Mouse (Mus musculus): ENCODE measurements around the gene Zdhhc4.
A peak's percentile ranks its signal among the peaks of the same experiment; 100 is the strongest.

Zdhhc4 gene

DNA sequence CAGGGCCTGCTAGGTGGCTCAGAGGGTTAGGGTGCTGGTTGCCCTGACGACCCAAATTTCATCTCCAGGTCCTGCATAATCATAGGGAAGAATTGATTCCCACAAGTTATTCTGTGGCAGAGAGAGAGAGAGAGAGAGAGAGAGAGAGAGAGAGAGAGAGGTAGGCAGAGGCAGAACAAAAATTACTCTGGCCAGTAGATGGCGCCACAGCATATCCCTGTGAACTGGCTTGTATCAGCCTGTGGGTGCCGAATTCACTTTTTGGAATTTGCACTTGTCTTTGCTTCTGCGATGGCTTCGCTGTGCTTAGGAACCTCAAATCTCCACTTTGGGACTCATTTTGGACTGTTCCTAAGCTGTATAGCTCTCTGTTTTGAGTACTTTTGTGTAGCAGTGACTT is 4.8 kb upstream of the Zdhhc4 start:
- DNase-seq (ENCODE audit: extremely low spot score, low spot score): peak; percentile 65

DNA sequence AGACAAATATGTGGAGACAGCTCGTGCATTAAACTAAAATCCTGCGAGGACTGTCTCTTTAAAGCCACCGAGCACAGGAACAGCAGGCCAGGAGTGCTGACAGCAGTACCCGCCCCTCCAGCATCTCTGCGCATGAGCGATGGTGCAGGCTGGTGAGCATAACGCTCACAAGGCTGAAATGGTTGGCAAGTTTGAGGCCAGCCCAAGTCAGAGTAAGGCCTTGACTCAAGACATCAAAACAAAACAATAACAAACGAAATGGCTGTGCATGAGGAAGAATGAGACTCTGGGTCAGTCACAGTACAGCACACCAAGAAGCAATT is 11.8 kb downstream of the Zdhhc4 start:
- no peak for DNase-seq (ENCODE audit: extremely low spot score, low spot score)

DNA sequence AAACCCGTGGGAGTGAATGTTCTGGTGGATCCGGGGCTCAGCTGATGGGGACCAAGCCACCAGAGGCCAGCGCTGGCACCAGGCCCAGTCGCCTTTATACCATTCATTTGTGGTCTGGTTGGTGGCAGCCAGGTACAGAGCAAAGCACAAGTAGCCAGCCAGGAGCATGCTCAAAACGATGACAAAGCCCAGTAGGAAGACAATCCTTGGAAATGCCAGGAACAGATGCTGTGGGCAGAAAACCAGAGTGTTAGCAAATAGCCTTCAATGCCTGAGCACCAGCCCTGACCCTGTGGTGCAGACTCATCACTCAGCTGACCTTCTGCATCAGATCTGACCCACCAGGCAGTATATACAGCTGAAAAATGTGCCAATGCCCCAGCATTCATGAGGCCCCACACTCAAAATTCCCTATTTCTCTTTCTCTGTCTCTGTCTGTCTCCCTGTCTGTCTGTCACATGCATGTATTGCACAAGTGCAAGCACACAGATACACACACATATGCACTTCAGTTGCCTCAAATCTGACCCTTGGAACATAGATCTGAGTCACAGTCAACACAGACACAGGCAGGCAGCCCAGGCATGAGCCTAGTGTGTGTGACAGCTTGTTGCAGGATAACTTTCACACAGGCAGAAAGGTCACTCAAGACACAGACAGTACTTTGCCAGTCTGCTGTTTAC is 12.3 kb downstream of the Zdhhc4 start:
- no peak for DNase-seq (ENCODE audit: extremely low spot score, low spot score)

DNA sequence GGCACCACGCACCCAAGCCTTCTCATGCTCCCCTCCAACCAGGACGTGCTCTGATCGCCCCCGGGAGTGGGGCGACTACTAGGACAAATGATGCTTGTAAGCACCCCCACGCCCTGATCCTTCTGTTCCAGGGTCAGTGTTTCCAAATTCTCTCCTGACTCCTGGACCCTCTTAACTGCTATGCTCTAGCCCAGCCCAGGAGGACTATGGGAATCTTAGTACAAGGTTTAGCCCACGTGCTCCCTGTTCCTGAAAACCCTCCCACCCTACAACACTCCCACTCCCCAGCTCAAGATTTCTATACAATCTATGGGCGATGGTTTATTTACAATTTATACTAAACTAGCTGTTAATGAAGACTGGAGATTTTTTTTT is 13.6 kb downstream of the Zdhhc4 start:
- no peak for DNase-seq (ENCODE audit: extremely low spot score, low spot score)

DNA sequence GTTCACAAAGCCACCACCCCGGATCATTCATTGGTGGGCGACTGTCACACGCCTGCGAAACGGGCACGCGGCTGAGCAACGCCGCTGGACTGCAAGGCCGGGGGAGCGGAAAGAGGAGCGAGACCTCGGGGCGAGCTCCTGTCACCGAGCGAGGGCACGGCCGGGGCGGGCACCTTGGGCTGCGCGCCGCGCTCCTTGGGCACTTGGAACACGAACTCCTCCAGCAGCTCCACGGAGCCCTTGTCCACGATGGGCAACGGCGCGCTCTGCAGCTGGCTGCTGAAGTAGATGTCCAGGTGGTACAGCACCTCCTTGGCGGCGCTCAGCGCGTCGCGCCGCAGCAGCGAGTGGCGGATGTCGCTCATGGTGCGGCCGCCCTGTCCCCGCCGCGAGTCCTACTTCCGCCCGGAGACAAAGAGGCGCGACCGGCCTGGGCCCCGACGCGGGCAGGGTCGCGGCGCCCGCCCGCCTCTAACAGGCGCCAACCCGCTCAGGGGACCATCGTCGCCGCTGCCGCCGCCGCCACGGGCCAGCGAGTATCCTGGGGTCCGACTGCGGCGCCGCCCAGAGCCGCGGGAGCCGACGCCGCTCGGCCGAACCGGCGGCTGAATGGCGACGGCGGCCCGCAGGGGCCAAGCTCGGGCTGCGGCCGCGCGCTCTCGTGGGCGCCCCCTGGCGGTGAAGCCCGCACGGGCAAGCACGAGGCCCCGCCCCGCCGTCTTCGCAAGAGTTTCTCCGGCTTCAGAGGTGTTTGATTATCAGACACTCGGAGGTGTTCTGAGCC is 14.1 kb downstream of the Zdhhc4 start, which contains the start of gene E130309D02Rik:
Gene E130309D02Rik (minus strand): TSS at position 631 of the 784 bp plus-strand sequence.
- peak; percentile 92 for DNase-seq (ENCODE audit: extremely low spot score, low spot score)

DNA sequence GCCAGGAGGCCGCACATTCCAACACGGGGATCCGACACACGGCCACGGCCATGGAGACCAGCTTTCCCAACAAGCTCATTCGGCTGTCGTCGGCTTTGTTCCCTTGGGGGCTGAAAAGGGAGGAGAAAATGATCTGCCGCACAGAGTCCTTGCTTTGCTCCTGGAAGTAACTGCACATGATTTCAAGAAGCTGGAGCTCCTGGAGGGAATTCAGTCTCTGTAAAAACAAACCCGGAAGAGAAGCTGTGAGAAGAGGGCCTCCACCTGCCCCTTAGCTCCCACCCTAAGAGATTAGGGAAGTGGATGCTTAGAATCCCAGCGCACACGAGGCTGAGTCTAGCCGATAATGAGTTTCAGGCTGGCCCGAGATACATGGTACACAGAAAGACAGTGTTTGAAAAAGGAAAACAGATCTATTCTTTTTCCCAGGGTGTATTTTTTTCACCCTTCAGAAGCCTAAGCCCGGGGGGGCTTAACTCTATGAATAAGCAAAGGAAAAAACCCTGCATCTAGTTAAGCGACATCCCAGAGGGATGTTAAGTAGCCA is 14.8 kb downstream of the Zdhhc4 start:
- peak; percentile 47 for DNase-seq (ENCODE audit: extremely low spot score, low spot score)

DNA sequence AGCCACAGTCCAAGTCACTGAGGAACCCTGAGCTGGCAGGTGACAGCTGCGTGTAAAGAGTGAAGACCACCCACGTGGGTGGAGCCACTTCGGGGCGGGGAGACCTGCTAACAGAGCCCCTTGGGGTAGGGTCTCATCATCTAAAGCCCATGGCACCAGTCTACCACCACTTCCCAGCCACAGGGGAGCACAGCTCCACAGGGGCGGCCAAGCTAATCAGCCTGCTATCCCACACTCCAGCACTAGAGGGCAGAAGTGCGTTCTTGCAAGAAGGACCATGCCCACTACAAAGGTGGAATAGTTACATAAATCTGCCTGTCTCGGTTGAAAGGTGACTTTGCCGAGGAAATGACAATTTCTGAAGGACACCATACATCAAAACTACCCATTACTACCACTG is 17.2 kb downstream of the Zdhhc4 start:
- peak; percentile 77 for DNase-seq (ENCODE audit: extremely low spot score, low spot score)

DNA sequence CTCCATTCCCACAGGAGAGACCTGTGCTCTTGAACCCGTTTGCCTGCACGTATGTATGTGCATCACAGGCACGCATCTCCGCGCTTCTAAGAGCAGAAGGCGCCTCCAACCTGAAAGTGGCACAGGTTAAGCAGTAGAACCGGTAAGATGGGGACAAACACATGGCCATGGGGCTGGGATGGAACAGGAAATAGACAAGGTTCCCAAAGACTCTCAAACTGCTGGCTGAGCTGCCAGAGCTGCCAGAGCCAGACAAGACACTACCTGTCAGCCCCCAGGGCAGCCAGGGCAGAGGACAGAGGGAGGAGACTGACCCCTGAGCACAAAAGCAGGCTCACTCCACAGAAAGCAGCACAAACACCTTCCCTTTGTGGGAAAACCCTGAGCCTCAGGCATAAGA is 19.1 kb downstream of the Zdhhc4 start:
- DNase-seq (ENCODE audit: extremely low spot score, low spot score): no peak

DNA sequence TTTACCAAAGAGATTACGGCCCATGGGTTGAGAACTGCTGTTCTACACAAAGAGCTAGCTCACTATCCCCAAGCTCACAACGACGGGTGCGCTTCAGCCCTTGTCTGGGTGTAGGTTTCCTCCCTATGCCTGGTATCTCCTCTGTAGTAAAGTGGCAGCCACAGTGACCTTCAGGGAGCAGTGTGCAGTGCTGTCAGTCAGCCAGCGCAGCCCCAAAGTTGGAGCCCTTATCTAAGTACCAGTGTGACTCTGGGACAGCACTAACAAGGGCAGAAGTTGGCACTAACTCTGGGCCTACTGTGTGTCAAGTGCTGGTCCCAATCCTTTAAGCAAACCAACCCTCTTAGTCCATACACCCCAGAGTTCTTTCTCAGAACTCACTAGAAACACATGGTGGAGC is 20.2 kb downstream of the Zdhhc4 start:
- DNase-seq (ENCODE audit: extremely low spot score, low spot score): no peak

DNA sequence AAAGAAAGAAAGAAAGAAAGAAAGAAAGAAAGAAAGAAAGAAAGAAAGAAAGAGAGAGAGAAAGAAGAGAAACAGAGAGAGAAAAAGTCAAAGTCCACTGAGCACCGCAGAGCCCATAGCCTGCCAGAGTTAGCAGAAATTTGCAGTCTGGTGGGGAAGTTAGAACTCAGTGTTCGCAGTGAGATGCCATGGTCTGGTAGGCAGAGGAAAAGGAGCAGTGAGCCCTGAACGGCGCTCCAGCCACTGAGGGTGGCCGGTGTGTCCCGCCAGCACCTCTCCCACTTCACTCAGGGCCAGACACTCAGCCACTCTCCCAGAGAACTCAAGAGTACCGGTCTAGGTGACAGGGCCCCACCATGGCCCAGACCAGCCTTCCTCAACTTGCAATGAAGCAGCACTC is 24.8 kb downstream of the Zdhhc4 start:
- no peak for DNase-seq (ENCODE audit: extremely low spot score, low spot score)

DNA sequence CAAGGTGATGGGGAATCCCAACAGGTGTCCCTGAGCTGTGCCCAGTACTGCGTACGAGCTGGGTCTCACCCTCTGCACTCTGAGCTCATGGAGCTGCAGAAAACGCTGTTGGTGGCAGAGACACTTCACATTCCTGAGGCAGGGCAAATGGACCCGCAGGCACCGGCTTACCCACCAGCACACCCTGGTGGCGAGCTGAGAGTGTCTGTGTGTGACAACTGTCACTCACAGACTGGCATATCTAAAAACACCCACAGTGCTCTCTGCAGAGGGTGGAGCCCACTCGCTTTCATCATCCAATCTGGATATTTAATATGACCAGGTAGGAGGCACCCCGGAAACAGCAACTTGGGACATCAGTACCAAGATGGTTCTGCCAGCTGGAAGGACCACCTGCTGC is 27.8 kb downstream of the Zdhhc4 start:
- DNase-seq (ENCODE audit: extremely low spot score, low spot score): no peak

DNA sequence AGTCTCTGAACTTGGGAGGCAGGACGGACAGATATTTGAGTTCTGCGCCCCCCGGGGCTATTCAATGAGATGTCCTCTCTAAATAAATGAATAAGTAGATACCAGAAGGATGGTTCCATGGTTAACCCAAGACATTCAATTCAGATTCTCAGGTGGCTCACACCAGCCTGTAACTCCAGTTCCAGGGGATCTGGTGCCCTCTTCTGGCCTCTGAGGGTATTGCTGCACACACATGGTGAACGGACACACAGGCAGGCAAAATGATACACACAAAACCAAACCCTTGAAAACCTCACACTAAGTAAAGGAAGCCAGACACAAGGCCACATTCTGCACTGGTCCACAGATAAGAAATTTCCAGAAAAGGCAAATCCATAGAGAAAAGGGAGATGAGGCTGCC is 29.4 kb downstream of the Zdhhc4 start:
- DNase-seq (ENCODE audit: extremely low spot score, low spot score): peak; percentile 57

DNA sequence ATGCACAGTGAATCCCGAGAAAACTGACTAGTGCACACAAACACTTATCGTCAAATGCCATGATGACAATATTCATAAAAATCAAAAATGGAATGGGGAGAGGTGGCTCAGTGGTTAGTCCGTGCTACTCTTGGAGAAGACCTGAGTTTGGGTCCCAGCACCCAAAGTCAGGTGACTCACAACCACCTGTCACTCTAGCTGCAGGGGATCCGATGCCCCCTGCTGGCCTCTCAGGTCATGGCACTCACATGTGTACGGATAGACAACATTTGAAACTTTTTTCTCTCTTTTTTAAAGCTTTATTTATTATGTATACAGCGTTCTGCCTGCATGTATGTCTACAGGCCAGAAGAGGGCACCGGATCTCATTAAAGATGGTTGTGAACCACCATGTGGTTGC is 30.7 kb downstream of the Zdhhc4 start:
- no peak for DNase-seq (ENCODE audit: extremely low spot score, low spot score)

DNA sequence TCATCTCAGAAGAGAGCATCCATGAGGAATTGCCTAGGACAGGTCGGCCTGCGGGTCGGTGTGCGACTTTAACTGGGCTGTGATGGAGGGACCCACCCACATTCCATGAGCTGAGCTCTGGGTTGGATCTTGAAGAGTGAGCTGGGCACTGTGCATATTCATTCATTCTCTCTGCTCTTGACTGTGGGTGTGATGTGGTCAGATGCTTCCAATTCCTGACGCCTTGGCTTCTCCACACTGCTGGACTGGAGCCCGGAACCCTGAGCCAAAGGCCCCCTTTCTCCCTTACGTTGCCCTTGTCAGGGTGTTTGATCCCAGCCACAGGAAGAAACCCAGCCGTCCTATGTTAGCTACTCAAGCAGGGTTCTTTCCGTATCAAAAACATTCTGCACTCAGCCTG is 31.1 kb downstream of the Zdhhc4 start:
- no peak for DNase-seq (ENCODE audit: extremely low spot score, low spot score)

DNA sequence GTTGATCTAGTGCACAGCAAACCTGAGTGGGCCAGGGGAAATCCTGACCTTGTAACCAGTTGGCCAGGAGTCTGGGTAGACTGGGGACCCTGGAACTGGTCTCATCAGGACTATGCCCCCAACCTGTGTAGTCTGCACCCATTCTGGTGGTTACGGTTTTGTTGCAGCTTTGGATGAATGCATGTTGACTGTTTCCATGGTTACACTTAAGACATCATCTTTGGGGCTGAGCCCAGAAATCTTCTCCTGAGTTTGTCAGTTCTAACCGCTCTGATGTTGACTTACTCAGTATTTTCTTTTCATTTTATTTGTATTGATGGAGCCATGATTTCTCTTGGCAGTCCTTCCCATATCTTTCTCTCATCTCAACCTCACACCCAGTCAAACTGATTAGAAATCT is 33.7 kb downstream of the Zdhhc4 start:
- DNase-seq (ENCODE audit: extremely low spot score, low spot score): no peak

DNA sequence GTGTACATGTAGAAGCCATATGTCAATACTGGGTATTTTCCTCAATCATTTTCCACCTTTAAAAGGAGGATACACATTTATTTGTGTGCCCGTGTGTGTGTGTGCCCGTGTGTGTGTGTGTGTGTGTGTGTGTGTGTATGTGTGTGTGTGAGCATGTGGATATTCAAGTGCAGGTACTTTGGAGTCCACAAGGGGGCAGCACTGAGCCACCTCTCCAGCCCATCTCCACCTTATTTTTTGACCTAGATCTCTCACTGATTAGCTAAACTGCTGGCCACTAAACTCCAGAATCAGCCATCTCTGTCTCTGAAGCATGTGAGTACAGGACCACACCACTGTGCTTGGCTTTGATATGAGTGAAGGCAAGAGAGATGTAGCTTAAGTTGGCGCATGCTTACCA is 34.2 kb downstream of the Zdhhc4 start:
- no peak for DNase-seq (ENCODE audit: extremely low spot score, low spot score)

DNA sequence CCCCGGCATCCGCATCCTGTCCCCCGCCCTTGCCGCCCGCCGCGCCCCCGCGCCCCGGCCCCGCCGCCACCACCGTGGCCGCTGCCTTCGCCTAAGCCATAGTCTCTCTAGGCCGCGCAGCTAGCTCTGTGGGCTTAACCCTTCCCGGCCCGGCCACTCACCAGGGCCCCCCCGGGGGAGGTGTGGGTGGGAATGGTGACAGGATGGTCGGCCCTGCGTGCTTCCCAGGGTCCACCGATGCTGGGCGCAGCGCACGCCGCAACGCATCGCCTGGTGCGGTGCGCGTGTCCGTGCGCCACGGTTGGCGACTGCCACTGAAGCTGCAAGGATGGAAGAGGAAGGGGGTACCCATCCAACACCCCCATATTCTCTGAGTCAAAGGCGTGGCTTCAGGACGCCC is 35.7 kb downstream of the Zdhhc4 start, which contains the start of gene Zfp853:
Gene Zfp853 (minus strand): TSS at position 220 of the 400 bp plus-strand sequence.
- DNase-seq (ENCODE audit: extremely low spot score, low spot score): no peak

DNA sequence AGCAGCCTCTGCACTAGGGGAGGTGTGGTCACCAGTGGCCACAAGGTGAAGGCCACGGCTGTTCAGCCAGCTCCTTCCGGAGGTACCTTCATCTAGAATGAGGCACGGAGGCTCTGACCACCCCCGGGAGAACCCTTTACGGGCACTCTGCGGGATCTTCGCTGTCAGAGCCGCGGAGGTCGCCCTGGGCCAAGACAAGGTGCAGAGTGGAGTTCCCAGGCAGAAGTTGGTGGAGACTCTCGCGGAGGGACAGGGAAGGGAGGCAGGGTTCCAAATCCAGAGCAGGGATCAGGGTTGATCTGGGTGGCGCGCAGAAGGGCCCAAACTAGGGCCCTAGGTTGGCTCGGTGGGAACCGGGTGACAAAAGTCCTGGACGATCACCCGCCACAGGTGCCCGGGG is 36.2 kb downstream of the Zdhhc4 start:
- DNase-seq (ENCODE audit: extremely low spot score, low spot score): no peak

DNA sequence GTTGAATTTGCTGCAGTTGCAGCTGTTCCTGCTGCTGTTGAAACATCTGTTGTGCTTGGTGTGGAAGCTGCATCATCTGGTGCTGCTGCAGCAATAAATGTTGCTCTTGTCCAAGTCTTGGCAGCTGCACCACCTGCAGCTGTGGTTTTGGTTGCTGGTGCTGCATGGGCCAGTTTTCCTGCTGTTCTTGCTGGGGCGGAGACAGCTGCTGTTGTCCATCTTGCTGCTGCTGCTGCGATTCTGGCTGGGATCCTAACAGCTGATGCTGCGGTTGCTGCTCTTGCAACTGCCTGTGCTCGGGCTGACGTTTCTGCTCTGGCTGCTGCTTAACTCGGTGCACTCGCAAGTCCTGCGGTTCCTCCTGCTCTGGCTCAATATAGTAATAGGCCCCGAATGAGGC is 39.8 kb downstream of the Zdhhc4 start:
- DNase-seq (ENCODE audit: extremely low spot score, low spot score): no peak

DNA sequence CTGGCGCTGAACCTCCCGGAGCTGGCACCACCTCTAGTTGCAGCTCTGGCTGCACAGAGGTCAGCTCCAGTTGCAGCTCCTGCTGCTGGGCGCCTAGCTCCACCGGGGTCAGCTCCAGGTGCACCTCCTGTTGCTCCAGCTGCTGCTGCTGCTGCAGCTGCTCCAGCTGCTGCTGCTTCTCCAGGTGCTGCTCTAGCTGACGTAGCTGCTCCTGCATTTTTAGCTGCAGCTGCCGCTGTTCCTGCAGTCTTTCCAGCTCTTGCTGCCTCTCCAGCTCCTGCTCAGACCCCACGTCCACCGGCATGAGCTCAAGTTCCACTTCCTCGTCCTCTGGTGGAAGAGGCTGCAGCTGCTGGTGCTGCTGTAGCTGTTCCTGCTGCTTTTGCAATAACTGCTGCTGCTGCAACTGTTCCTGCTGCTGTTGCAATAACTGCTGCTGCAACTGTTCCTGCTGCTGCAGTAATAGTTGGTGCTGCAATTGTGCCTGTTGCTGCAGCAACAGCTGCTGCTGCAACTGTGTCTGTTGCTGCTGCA is 40.6 kb downstream of the Zdhhc4 start:
- no peak for DNase-seq (ENCODE audit: extremely low spot score, low spot score)

DNA sequence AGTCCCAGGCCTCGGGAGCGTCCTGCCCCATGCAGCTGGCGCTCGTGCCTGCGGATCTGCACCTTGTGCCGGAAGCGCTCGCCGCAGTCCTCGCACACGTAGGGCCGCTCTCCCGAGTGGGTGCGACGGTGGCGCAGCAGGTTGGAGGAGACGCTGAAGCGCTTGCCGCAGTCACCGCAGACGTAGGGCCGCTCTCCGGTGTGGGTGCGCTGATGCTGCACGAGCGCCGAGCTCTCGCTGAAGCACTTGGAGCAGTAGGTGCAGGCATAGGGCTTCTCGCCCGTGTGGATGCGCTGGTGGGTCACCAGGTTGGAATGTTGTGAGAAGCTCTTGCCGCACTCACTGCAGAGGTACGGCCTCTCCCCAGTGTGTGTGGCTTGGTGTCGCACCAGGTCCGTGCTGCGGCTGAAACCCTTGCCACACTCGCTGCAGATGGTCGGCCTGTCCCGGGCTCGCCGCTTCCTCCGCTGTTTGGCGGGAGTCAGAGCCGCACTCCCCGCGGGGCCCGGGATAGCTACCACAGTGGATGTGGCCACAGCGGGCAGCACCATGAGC is 41.2 kb downstream of the Zdhhc4 start:
- DNase-seq (ENCODE audit: extremely low spot score, low spot score): peak; percentile 49

DNA sequence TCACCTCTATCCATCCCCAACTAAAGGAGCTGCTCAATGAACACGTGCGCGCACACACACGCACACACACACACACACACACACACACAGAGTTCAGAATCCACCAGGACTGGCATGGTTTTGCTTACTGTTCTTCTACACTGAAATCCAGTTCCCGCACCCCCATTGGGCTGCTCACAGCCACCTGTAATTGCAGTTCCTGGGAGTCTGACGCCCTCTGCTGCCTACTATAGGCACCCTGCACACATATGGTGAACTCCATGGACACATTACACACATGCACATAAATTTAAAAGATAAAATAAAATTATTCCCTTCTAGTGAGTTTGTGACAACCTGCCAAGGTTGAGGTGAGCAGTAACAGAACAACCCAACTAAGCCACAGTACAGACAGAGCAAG is 44.3 kb downstream of the Zdhhc4 start:
- DNase-seq (ENCODE audit: extremely low spot score, low spot score): no peak
